Mouse (Mus musculus) left cerebral cortex, postnatal 14 days (tissue): ENCODE results near the gene Nrxn3. TPM values are rescaled to one million over a fixed set of nuclear protein-coding genes. Genes with fewer than 3 reads are reported as not detected.

Experiments used
- DNase-seq, 2 experiments: peaks; one replicate each; pipeline ENCODE4 v3.0.0; 2021 to 2022; ENCODE audit warnings: low spot score in 2 of 2, mixed read lengths in 1 of 2
- intact Hi-C: fragments of 180-260 bp; cut with DNase I; formaldehyde crosslinking; loops from one replicate; pipeline ENCODE4 v1.15.1; 2025
- total RNA-seq, 2 experiments: library from RNA; stranded (reverse); gene quantifications; 2 replicates each; pipeline ENCODE4 v1.2.3; 2021

Nrxn3 gene
- total RNA-seq, 2 experiments from 2014 or later: 202 to 209 TPM

DNA sequence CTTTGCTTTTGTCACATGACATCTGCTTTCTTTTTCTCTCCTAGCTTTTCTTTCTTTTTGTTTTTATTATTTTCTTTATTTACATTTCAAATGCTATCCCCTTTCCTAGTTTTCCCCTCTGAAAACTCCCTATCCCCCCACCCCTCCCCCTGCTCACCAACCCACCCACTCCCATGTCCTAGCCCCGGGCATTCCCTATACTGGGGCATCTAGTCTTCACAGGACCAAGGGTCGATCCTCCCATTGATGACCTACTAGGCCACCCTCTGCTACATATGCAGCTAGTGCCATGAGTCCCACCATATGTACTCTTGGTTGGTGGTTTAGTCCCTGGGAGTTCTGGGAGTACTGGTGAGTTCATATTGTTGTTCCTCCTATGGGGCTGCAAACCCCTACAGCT, 655.0 kb downstream of the Nrxn3 start:
- intact Hi-C loops: loop anchor here (5.0 kb wide), 1 partner anchor 45 kb away; no protein-coding TSS in a partner anchor
- DNase-seq: no peak

DNA sequence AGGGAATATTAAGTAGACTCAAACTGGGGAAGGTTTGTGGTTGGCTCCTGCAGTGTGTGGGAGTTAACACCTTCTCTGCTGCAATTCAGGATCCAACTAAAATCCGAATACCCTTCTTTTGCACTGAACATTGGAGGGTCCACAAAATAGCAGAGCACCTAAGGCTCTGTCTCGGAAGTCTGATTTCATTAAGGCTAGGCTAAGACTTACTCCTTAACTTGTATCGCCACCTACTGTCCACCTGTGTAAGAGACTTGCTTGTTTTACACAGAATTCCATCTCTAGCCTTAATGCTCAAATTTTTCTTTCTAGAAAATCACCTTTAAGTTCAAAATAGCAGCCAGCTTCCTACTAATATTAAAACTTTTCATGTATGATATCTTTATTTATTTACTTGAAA, 660.6 kb downstream of the Nrxn3 start:
- intact Hi-C loops: loop anchor here (10.0 kb wide), 1 partner anchor 388 kb away; no protein-coding TSS in a partner anchor
- peak; percentile 58 to 62 for DNase-seq

DNA sequence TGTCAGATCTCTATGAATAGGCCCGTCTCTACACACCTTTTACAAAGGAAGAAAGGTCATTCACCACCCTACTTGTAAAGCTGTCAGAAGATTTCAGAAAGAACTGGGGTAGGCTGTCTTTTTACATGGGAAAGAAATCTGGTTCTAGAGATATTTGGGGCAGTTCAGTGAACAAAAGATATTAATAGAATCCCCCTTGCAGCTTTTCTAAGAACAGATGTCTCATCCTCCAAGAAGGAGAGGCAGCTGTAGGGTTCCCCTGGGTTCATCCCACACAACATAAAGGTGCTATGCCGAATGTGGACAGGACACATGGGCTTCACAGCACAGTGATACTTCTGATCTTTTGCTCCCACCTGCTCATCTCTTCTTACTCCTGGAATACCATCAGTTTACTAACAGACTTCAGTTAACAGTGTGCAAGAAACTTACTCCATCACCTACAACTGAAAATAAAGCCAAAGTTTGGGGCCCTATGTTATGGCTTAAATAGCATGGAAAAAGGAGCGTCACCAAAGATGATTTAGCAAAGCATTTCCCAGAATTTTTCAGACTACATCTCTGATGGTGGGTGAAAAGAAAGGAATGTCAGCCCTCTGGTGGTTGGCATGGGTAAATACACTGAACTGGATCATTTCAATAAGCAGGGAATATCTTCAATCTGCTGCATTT, 672.6 kb downstream of the Nrxn3 start:
- peak; percentile 37 to 63 for DNase-seq
- intact Hi-C loops: loop anchor here (10.0 kb wide), 1 partner anchor 290 kb away; no protein-coding TSS in a partner anchor

DNA sequence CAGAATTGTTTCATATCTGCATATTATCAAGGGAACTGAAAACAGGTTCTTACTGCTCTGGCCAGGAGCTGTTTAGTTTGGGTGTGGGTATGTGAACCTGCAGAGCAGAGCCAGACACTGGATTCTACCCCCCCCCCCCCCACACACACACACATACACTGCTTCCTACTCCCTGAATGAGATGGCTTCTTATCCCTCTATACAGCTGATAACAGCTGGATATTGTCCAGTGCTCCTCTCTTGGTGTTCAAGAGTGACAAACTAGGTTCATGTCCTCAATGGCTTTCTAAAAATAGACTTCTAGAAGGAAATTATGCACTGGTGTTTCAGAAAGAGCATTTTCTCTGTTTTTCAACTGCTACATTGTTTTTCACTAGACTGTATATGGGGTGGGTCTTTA, 713.8 kb downstream of the Nrxn3 start:
- no peak for DNase-seq

DNA sequence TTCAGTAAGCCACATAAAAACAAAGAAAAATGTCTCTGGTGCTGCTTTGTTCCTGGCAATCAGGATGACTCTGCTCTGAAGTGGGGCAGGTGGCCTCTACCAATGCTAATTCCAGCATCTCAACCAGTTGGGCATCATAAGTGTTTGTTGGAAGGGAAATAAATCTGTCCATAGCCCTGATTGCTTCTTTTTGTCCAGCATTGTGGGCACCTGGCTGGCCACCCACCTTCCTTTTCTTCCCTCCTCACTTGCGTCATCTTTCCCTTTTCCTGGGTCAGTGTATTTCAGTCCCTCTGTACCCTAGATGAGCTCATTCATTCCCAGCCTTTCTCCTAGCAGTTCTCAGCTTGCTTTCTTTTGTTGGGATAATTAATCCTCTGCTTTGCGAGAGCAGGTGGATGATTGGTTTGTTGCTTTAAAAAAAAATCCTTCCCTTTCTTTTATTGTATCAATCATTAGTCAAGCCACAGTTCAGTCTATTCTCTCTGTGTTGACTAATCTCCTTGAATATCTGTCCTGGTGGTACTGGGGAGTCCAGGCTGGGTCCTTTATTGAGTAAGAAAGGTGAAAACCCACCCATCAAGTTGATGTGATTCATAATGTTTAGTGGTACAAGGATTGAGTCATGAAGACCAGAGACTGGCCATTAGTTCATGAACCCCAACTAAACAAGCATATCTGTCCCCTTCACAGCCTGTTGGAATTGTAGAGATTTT, 719.8 kb downstream of the Nrxn3 start:
- intact Hi-C loops: no loop called here
- DNase-seq: peak in 1 of 2 experiments; percentile 22

More for the DNA sequence above, 713.8 kb downstream of the Nrxn3 start:
- intact Hi-C loops: no loop called here

DNA sequence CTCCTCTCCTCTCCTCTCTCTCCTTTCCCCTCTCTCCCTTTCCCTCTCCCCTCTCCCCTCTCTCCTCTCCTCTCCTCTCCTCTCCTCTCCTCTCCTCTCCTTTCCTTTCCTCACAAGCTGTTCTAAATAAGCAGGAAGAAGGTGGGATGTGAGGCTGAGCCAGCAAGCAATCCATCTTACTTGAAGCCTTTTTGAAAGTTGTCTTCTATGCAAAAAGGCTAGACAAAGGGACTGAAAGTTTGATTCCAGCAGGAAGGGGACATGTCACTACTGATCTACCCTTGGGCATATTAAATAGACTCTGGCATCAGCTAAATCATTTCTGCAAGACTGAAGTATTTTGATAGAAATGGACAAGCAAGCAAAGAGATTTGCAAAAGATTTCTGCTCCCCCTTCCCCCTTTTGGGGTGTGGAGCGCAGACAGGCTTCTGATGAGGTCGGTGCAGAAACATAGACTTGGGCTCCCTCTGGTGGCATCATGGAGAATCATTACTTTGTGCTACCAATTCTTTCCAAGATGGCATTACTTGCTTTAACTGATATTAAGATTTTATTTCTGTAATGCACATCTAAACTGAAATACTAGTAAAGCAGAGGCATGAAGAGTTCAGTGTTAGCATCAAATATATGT, 728.1 kb downstream of the Nrxn3 start:
- intact Hi-C loops: no loop called here
- DNase-seq: peak; percentile 73 to 76

DNA sequence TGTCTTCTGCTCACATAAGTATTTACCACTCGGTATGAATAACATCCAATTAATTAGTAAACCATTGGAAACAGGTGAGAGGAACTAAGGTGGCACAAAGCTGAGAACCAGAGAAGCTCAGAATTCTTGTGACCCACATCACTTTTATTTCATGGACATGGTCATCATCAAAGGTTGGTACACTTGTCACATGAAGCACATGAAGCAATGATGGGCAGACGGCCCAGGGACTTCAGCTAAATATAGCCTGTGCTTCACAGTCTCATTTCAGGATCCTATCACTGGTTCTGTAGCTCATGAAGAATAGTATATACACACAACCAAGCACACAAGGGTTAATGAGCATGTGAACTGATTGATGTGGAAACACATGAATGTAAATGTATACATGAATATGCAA, 747.5 kb downstream of the Nrxn3 start:
- DNase-seq: no peak
- intact Hi-C loops: no loop called here

DNA sequence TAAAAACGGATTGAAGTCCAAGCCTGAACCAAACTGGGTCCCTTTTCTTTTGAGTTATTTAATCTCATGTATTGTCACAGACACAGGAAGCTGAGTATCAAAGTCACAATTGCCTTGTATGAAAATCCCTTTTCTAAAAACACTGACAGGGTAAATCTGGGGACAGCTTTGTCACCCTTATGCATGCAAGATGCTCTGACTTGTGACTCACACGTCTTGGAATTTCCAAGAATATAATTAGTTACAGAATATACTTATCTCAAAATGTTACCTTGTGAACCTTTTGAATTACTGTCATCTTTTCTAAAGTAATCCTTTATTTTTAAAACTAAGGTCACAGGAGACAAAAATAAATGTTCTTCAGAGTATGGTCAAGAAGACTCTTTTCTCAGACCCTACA, 748.6 kb downstream of the Nrxn3 start:
- intact Hi-C loops: no loop called here
- peak in 1 of 2 experiments; percentile 20 for DNase-seq

DNA sequence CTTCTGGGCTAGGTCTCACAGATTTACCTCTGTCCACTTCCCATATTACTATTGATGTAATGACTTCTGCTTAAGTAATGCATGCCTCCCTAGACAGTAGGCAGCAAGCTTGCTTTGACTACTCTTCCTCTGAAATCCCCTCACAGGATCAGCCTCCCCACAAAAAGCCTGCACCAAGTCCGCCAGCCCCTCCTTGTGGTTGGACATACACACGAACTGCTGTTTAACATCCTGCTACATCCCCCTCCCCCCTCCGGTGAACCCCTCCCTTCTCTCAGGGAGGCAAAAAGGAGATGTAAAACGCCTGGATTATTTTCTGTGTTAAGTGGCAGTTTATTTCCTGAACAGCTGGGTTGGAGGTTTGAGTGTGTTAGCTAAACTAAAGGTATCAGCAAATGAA, 749.2 kb downstream of the Nrxn3 start:
- no peak for DNase-seq
- intact Hi-C loops: no loop called here

DNA sequence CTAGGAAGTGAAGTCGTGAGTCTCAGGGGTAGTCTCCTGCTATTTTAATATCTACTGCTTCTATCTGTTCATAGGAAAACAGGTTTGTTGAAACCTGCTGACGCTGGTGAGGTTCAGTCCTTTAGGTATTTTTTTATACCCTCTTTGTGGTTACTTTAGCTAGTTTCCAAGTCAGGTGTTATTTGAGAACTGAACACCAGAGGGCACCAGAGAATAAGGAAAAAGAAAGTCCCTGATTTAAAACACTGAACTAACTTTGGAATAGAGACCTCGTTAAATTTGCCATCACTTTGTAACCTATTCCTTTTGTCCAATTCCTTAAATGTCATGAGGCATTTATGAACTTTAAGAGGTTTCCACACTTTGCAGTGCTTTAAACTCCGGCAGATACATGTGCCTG, 756.4 kb downstream of the Nrxn3 start:
- DNase-seq: peak; percentile 58 to 78
- intact Hi-C loops: no loop called here

DNA sequence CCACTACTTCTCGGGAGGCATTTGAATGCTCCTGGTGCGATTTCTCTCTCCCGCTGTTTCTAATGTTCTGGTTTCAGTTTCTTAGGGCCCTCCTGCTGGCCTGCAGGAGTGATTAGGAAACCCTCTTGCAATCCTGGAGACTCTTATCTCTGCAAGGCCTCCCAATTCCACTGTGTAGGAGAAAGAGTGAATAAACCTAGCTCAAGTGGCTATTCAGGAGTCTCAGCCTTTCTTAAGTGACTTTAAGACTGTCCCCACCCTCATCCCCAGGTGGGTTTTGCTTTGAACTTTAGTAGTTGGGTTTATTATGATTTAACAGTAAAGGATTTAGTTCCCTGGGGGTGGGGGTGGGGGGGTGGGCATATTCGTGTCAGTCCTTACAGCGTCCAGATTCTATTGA, 759.5 kb downstream of the Nrxn3 start:
- no peak for DNase-seq
- intact Hi-C loops: no loop called here

DNA sequence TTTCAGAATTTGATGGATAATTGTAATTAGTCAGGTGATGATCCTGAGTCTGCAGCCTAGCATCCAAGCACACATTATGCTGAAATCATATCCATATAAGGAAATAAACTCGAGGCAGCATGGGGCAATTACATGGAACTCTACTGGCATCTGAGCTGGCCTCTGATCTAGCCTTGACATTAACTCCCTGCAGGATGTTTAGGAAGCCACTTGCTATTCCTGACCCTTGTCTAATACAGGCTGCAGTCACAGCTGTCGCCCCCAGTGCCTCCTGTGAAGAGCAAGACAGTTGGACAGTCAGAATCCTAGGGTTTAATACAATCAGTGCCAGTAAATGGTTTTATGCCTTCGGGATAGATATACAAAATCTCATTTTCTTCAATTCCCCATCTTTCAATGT, 781.4 kb downstream of the Nrxn3 start:
- no peak for DNase-seq
- intact Hi-C loops: loop anchor here (10.0 kb wide), 1 partner anchor 1811 kb away; no protein-coding TSS in a partner anchor

DNA sequence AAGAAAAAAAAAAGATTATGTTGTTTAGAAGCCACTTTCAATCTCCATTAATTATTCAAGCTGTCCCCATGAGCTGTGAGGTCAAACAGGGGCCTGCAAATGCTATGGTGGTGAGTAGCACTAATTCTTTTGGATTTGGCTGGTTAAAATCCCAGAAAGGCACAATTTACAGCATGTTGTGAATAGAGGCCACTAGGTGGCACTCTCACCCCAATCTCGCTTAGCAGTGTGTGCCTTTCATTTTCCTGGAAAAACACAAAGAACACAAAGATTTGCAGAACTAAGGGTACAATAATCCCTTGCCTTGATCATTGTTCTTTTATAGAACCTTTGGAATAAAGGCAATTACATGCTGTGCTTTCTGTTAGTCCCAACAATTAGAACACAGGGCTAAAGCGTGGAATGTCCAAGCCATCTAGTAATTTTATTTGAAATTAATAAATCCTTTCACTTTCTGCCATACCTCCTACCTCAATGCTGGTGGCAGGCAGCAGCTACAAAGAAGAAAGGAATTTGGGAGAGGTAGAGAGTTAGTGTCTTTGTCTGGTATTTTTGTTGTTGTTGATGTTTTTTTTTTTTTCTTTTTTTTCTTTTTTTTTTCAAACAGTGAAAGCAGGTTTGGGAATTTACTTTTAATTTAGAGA, 782.6 kb downstream of the Nrxn3 start:
- peak; percentile 72 to 81 for DNase-seq
- intact Hi-C loops: loop anchor here (10.0 kb wide), 1 partner anchor 1810 kb away; no protein-coding TSS in a partner anchor

DNA sequence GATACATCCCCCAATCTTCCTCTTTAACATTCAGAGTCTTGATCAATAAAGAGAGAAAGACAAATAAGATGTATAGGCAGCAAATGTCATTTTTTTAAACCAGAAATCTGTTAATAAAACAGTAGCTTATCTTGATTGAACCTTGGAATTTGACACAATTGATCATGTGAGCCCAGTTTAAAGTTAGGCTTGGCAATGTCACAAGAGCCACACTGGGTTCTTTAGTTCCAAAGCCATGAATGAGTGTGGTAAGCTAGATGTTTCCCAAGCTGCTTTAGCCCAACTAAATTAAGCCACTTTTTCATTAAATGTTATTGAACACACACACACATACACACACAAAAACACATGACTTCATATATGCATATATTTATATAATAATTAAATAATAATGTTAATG, 786.3 kb downstream of the Nrxn3 start:
- DNase-seq: no peak
- intact Hi-C loops: loop anchor here (10.0 kb wide), 1 partner anchor 1806 kb away; no protein-coding TSS in a partner anchor

DNA sequence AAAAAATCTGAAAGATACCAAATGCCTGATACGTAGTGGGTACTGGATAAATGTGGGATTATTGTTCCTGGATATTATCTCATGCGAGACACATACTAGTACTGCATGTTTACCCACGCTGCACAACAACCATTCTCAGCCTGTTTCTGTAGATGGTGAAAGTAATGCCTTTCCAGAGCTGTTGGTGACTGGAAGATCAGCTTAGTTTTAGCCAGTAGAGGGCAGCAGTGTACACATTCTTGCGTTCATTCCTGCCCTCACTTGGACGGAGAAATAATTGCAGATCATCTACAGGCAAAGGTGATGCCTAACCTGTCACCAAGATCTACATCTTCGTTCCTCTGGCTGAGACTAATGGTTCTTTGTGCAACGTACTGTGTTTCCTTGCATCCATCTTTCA, 791.1 kb downstream of the Nrxn3 start:
- intact Hi-C loops: loop anchor here (10.0 kb wide), 1 partner anchor 301 kb away; no protein-coding TSS in a partner anchor

DNA sequence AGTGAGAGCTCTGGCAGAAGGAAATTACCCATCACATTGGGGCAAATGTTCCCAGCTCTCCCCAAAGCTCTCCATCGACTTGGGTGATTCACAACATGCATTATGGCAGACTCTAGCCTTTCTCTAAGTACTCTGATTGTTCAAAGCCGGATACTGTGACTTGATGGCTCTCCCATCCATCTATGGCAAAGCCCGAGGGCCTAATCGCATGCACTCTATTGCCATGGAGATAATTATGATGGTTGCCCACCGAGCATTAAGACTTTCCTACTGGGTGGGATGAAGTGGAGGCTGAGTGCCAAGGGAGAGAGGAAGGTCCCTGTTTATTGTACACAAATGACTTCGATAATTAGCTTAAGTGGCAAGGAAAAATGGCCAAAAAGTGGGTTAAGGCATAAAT, 793.4 kb downstream of the Nrxn3 start:
- no peak for DNase-seq
- intact Hi-C loops: loop anchor here (10.0 kb wide), 1 partner anchor 299 kb away; no protein-coding TSS in a partner anchor

More for the DNA sequence above, 791.1 kb downstream of the Nrxn3 start:
- DNase-seq: peak; percentile 78 to 80

DNA sequence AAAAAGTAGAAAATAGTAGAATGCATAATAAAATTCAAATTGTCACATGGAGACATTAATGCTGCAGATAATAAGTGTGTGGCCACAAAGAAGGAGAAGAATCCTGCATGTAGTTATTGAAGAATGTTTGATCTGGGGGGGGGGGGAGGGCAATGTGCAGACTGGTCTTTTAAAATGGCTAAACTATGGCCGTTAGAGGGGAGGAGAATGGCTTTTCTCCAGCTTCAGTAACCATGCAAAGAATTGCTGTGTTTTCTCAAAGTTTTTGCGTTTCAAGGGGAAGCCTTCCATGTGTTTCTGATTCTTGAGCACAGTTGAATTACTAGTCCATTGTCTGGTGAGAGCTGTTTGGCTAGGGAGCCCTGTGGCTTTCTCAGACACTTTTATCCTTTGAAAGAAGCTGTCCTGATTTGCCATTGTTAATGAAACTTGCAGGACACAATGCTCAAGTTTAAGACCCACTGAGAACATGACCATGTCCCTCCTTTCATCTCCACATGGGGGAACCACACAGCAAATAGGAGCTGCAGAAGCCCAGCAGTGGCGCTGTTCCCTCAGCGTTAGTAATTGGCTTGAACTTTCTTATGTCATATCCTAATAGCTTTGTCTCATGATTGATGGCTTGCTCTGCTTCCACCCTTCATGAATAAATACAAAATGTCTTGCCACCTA, 808.1 kb downstream of the Nrxn3 start:
- intact Hi-C loops: no loop called here
- DNase-seq: peak in 1 of 2 experiments; percentile 10

DNA sequence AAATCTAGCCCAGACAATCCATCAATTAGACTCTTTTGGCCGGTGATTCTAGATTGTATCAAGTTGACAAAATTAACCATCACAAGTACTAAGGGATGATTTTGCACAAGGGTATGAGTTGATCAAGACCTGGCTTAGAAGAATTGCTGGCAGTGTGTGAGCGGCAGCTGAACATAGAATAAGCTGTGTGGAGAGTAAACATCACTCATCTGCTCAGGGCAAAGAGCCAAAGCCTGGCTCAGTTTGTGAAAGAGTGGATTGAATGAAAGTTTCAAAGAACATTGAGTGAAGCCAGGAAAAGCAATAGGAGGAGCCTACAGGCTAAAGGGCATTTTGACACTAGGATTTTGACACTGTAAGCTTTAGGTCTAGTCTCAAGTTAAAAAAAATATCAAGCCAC, 828.6 kb downstream of the Nrxn3 start:
- intact Hi-C loops: no loop called here
- DNase-seq: peak; percentile 28 to 42

DNA sequence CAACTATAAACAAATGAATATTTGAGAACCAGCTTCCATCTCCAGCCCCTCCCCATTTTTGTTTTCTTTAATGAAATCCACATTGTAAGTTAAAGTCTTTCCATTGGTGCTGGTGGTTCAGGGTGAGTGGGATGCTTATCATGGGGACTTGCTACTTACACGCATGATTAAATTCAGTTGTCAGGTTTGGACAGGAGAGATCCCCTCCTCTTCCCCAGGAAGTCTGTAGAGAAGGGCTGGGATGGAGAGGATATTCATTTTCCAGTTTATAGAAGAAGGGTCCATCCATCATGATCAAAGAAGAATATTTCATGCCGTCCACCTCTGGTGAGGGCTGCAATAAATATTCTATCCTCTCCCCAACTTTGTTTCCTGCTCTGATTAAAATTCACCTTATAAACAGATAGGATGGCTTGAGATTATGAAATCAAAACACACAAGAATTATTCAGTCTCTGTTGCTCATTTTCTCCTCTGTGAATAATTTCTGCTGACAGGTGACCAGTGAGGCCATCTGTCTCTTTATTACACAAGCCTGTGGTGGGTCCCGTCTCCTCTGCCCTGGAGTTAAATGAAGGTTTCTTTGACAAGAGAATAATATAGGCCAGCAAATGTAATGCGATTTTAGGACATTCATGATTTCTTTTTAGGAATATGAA, 830.7 kb downstream of the Nrxn3 start:
- intact Hi-C loops: no loop called here
- DNase-seq: no peak
